Mouse (Mus musculus): ENCODE measurements at regions not wholly inside any gene's neighbourhood (a gene's known extent, or its start where the extent isn't known, plus 50 kb on each side); places are given as distances from the start of the nearest gene placed in this dataset.

DNA sequence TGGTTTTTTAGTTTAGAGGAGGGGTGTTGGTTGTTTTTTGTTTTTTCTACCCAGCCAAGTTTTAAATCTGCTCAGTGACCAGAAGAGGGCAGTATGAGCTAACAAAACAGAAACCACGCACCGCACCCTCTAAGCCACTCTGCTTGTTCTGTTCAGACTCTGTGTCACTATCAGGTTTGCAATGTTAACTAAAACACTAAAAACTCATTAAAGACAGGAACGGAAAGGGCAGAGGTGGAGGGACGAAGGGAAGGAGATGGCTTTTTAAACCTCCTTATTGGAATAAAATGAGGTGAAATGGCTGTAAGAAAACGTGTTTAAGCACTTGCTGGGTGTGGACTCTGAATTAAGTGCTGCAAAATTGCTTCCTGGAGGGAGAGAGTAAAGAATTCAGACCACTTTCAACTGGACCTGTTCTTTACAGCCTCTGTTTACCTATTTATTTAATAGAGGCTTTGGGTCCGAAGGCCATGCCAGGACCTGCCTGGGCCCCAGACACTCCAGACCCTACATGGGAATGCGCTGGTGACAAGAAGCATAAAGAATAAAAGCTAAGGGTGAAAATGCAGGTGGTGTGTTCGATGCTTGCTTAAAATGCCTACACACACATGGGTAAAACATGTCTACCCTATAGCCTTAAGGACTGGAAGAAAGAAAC, 116.1 kb upstream of the Olig3 start:
- no peak for ATAC-seq (ENCODE audit: extremely low read depth, insufficient number of reproducible peaks, low FRiP score, low TSS enrichment)
- H3K4me2 ChIP-seq: 0 out of 2 replicates have a peak overlapping the region, but pooled peaks have one; percentile 31
- no peak overlapping the region for H3K9ac ChIP-seq
- H3K27ac ChIP-seq (replicated peaks): no peak overlapping the region
- 31% methylated on average over 8 of the region's 8 CpGs for WGBS
- H3K27me3 ChIP-seq (replicated peaks): no peaks in the 10 kb centered on the region
- H3K4me3 ChIP-seq: no peak overlapping the region
- no peaks in the 10 kb centered on the region for H3K4me1 ChIP-seq
- H3K9me3 ChIP-seq: no peaks in the 10 kb centered on the region
- H3K36me3 ChIP-seq: no peaks in the 10 kb centered on the region

DNA sequence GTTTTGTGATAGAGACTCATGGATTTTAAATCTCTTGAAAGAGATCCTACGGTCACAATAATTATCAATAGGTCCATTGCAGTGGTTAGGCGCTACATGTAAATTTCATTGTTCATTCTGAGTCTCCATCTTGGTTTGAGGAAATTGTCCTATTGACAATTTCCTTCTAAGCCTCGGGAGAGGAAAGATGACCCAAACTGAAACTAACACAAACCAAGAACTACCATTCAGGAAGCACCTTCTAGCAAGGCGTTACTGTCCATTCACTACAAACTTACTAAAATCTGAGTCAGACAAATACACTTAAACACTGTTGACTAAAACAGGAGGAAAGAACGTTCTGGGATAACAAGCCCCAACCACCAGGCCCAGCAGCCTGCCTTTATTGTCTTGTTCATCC, 140.1 kb upstream of the Olig3 start:
- no peaks in the 10 kb centered on the region for H3K27me3 ChIP-seq (replicated peaks)
- no peaks in the 10 kb centered on the region for H3K9me3 ChIP-seq
- H3K4me2 ChIP-seq: no peak overlapping the region
- WGBS: 75% methylated on average over 5 of the region's 5 CpGs
- ATAC-seq (ENCODE audit: extremely low read depth, insufficient number of reproducible peaks, low FRiP score, low TSS enrichment): no peak
- no peaks in the 10 kb centered on the region for H3K36me3 ChIP-seq
- no peak overlapping the region for H3K27ac ChIP-seq (replicated peaks)
- H3K4me3 ChIP-seq: no peak overlapping the region
- H3K4me1 ChIP-seq: no peaks in the 10 kb centered on the region
- no peak overlapping the region for H3K9ac ChIP-seq

DNA sequence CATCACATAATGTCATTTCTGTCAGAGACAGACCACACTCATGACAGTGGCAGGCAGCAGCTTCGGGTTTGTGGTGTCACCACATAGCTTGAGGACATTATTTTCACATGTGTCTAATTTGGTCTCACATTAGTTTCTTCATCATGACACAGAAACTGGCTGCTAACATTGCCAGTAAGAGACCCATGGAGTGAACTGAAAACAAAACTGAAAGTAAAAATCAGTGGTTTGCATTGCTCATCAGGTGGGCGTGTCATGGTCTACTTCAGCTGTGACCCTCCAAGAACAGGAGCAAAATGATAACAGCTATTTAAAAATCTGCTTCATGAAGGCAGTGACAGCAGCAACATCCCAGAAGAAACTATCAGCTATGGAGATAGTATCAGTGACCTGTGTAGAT, 146.6 kb upstream of the Olig3 start:
- H3K9me3 ChIP-seq: no peaks in the 10 kb centered on the region
- no peaks in the 10 kb centered on the region for H3K36me3 ChIP-seq
- no peaks in the 10 kb centered on the region for H3K27me3 ChIP-seq (replicated peaks)
- H3K4me1 ChIP-seq: peaks cover 4% of the 10 kb centered on the region; the same call in 1 of the 2 replicates
- H3K27ac ChIP-seq (replicated peaks): no peak overlapping the region
- no peak overlapping the region for H3K9ac ChIP-seq
- no peak overlapping the region for H3K4me2 ChIP-seq
- ATAC-seq (ENCODE audit: extremely low read depth, insufficient number of reproducible peaks, low FRiP score, low TSS enrichment): no peak
- WGBS: 81% methylated on average over 2 of the region's 2 CpGs
- no peak overlapping the region for H3K4me3 ChIP-seq

DNA sequence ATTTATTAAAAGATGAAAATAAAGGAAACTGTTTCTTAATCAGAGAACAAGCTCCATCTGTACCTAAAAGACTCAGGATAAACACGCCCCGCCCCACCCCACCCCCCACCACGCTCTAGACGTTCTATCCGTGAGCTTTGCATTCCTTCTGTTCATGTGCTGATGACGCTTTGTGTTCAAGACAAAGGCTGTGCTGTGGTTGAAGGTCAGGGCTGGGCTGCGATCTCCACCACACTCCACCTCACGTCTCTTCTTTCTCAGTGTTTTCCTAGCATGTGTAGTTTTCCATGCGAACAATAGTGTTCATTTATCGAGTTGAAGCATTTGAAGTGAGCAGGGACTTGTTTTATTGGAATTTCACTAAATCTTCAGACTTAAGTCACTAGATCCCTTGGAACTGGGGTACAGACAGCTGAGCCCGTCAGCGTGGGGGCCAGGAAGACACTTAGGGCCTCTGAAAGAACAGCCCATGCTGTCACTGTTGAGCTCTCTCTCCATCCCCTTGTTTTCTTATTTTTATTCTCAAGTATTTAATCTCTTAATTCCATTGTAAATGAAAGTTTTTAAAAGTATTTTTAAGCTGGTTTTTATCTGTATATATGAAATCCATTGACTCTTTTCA, 148.1 kb upstream of the Olig3 start:
- H3K4me1 ChIP-seq: peaks cover 4% of the 10 kb centered on the region; the same call in 1 of the 2 replicates
- WGBS: 32% methylated on average over 12 of the region's 12 CpGs
- no peak overlapping the region for H3K9ac ChIP-seq
- no peak for ATAC-seq (ENCODE audit: extremely low read depth, insufficient number of reproducible peaks, low FRiP score, low TSS enrichment)
- H3K9me3 ChIP-seq: no peaks in the 10 kb centered on the region
- no peaks in the 10 kb centered on the region for H3K27me3 ChIP-seq (replicated peaks)
- H3K27ac ChIP-seq (replicated peaks): no peak overlapping the region
- no peaks in the 10 kb centered on the region for H3K36me3 ChIP-seq
- no peak overlapping the region for H3K4me3 ChIP-seq
- peak overlapping the region; percentile 42 for H3K4me2 ChIP-seq

DNA sequence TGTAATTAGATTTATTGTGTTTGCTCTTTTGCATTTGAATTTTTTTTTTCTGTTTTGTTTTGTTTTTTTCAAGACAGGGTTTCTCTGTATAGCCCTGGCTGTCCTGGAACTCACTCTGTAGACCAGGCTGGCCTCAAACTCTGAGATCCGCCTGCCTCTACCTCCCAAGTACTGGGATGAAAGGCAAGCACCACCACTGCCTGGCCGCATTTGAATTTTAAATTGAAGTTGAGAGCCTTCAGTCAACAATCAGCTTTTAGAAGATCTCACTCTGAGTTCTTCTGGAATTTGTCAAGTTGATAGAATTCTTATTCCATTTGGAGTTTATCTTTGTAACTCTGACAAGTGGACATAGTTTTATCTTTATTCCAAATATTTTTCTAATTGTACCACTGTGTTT, 148.8 kb upstream of the Olig3 start:
- H3K4me2 ChIP-seq: no peak overlapping the region
- no peaks in the 10 kb centered on the region for H3K9me3 ChIP-seq
- no peaks in the 10 kb centered on the region for H3K27me3 ChIP-seq (replicated peaks)
- ATAC-seq (ENCODE audit: extremely low read depth, insufficient number of reproducible peaks, low FRiP score, low TSS enrichment): no peak
- WGBS: 68% methylated on average over 2 of the region's 2 CpGs
- peaks cover 4% of the 10 kb centered on the region; the same call in 1 of the 2 replicates for H3K4me1 ChIP-seq
- H3K27ac ChIP-seq (replicated peaks): no peak overlapping the region
- no peaks in the 10 kb centered on the region for H3K36me3 ChIP-seq
- H3K4me3 ChIP-seq: no peak overlapping the region
- no peak overlapping the region for H3K9ac ChIP-seq

DNA sequence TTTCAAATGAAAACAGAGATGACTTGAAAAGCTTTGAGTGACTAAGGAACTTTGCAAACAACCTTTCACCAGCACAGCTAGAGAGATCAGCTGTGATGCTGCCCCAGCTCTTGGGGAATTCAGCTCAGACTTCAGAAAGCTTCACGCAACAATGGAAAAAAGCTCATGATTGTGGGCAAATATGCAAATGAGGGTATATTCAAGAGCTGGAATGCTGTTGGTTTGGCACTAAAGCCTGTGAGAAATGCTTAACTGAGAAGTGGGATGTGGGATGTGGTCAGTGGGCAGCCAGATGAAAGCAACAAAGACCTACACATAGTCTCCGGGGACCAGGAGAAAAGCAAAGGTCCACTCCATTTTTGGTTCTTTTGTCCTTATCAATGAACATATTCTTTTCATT, 156.0 kb upstream of the Olig3 start:
- Histone ChIP-seq H3K4me2 (no peak overlapping the region), H3K4me1 (no peaks in the 10 kb centered on the region), H3K9ac (no peak overlapping the region), H3K4me3 (no peak overlapping the region), H3K27me3 (replicated peaks) (no peaks in the 10 kb centered on the region), H3K27ac (replicated peaks) (no peak overlapping the region), H3K9me3 (no peaks in the 10 kb centered on the region), H3K36me3 (no peaks in the 10 kb centered on the region)
- ATAC-seq (ENCODE audit: extremely low read depth, insufficient number of reproducible peaks, low FRiP score, low TSS enrichment): no peak
- WGBS: 93% methylated on average over 2 of the region's 2 CpGs

DNA sequence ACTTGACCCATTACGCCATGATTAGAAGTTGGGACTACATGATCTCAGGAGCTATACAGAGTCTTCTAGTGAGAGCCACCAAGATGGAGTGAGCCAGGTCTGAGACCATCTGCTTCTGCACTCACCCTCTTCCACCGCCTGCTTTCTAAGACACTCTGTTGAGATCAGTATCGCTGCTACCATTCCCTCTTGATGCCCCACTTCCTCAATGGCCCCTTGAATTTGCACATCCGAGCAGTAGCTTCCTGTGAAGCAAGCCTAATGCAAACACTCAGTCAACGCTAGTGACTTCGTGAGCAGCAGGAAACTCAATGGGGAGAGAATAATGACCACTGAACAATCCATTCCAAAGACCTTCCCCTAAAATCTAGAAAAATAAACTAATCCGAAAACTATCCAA, 160.7 kb upstream of the Olig3 start:
- H3K27me3 ChIP-seq (replicated peaks): no peaks in the 10 kb centered on the region
- WGBS: 60% methylated on average over 7 of the region's 7 CpGs
- no peaks in the 10 kb centered on the region for H3K36me3 ChIP-seq
- no peak overlapping the region for H3K27ac ChIP-seq (replicated peaks)
- H3K4me2 ChIP-seq: no peak overlapping the region
- no peak for ATAC-seq (ENCODE audit: extremely low read depth, insufficient number of reproducible peaks, low FRiP score, low TSS enrichment)
- H3K4me1 ChIP-seq: 0 out of 2 replicates have a peak, but pooled peaks cover 5% of the 10 kb centered on the region
- H3K4me3 ChIP-seq: no peak overlapping the region
- no peaks in the 10 kb centered on the region for H3K9me3 ChIP-seq
- no peak overlapping the region for H3K9ac ChIP-seq

DNA sequence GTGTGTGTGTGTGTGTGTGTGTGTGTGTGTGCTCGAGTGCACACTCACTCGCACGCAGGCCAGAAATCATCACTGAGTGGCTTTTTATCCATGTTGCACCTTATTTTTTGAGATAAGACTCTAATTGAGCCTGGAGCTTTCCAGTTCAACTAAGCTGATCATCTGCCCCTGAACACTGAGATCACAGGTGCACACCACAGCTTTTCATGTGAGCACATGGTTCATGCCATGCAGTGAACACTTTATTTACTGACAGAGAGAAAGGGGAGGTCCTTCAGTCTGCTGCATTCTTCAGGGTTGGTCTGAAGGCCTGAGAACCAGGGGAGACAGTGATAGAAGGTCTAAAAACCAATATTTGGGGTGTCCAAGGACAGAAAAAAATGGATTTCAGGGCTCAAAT, 161.7 kb upstream of the Olig3 start:
- no peak for ATAC-seq (ENCODE audit: extremely low read depth, insufficient number of reproducible peaks, low FRiP score, low TSS enrichment)
- no peaks in the 10 kb centered on the region for H3K36me3 ChIP-seq
- WGBS: 78% methylated on average over 3 of the region's 3 CpGs

DNA sequence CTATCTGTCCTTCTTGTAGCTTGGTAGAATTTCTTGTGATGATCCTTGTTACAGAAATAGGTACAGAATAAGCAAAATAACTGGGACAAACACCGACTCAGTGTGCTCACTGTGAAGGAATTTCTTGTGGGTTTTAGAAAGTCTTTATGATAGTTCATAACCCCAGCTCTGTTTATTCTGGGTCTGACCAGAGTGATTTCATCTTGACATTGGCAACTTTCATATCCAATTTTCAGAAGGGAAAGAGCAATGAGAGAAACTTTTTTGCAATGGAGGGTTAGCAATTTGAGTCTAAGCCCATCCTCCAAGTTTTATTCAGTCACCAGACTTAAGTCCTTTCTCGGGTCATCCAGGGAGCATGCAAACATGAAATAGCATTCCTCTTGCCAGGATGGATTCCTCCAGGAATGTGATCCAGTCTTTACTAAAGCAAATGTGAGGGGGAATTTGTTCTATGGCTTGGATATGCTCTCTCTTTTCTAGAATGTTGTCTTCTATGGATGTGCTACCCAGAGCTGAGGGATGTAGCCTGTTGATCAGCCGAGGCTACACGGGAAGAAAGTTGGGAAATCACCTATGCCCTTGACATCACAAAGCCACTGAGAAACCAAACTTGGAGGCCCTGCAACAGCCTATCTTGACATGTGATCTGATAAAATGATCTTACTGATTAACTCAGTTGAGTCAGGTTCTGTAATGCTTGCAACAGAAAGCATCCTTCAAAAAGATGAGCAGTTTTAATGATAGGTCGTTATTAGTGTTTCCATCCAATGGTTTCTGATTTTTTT, 163.2 kb upstream of the Olig3 start:
- Histone ChIP-seq H3K27ac (replicated peaks) (no peak overlapping the region), H3K4me3 (no peak overlapping the region), H3K36me3 (no peaks in the 10 kb centered on the region), H3K4me1 (peaks cover 12% of the 10 kb centered on the region; the same call in 1 of the 2 replicates), H3K9ac (no peak overlapping the region), H3K4me2 (no peak overlapping the region), H3K27me3 (replicated peaks) (no peaks in the 10 kb centered on the region), H3K9me3 (no peaks in the 10 kb centered on the region)
- no peak for ATAC-seq (ENCODE audit: extremely low read depth, insufficient number of reproducible peaks, low FRiP score, low TSS enrichment)
- 72% methylated on average over 5 of the region's 5 CpGs for WGBS

More for the DNA sequence above, 161.7 kb upstream of the Olig3 start:
- Histone ChIP-seq H3K27ac (replicated peaks) (no peak overlapping the region), H3K9ac (no peak overlapping the region), H3K4me3 (no peak overlapping the region), H3K27me3 (replicated peaks) (no peaks in the 10 kb centered on the region), H3K4me2 (no peak overlapping the region), H3K4me1 (0 out of 2 replicates have a peak, but pooled peaks cover 5% of the 10 kb centered on the region), H3K9me3 (no peaks in the 10 kb centered on the region)

DNA sequence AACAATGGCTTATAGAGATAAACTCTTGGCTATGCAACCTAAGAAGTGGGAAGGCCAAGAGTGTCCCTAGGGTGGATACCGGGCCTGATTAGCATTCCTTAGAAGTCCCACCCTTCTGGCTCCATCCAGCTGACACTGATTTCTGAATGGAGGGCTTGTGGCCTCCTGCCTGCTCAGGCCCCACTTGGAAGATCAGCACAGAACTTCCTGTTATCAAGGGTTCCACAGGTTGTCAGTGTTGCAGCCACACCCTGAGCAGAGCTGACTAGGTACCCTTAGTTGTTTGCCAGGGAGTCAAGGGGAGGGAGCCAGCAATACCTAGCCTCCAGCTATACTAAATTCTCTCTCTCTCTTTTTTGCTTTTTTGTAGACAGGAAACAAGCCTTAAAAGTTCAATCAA, 164.1 kb upstream of the Olig3 start:
- Histone ChIP-seq H3K9ac (no peak overlapping the region), H3K36me3 (no peaks in the 10 kb centered on the region), H3K4me3 (no peak overlapping the region), H3K9me3 (no peaks in the 10 kb centered on the region), H3K4me2 (no peak overlapping the region), H3K4me1 (peaks cover 15% of the 10 kb centered on the region; the same call in 1 of the 2 replicates), H3K27ac (replicated peaks) (no peak overlapping the region), H3K27me3 (replicated peaks) (peaks cover 9% of the 10 kb centered on the region)
- 3% methylated on average over 1 of the region's 1 CpGs for WGBS
- ATAC-seq (ENCODE audit: extremely low read depth, insufficient number of reproducible peaks, low FRiP score, low TSS enrichment): no peak

DNA sequence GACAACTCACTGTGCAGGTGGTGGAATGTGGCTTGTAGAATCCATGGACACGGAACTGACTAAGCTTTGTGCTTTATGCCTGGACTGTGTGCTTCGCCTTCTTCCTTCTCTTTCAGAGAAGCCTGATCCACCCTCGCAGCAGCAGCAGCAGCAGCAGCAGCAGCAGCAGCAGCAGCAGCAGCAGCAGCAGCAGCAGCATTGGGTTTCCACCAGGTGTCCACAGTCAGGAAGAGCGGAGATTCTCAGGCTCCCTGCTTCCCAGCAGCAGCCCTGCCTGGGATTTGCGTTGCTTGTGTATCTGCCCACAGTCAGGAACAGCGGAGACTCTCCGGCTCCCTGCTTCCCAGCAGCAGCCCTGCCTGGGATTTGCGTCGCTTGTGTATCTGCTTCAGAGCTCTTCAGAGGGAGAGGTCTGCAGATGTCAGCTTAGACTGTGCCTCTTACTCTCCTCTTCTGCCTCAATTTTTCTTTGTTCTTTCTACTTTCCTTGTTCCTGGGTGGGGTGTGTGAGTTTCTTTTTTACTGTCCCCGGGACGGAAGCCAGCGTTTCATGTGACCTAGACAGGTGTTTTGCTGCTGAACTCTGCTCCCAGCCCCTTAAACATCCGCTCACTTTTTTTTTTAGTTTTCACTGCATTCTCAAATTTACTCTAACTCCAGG, 168.1 kb upstream of the Olig3 start:
- Histone ChIP-seq H3K9ac (peak overlapping the region; percentile 73), H3K27me3 (replicated peaks) (peaks cover 14% of the 10 kb centered on the region), H3K9me3 (no peaks in the 10 kb centered on the region), H3K36me3 (no peaks in the 10 kb centered on the region), H3K27ac (replicated peaks) (no peak overlapping the region), H3K4me1 (peaks cover 19% of the 10 kb centered on the region), H3K4me3 (peak overlapping the region; percentile 39), H3K4me2 (peak overlapping the region; percentile 64)
- WGBS: 22% methylated on average over 13 of the region's 13 CpGs
- no peak for ATAC-seq (ENCODE audit: extremely low read depth, insufficient number of reproducible peaks, low FRiP score, low TSS enrichment)
